Mouse (Mus musculus) heart, adult 11 months (tissue): ENCODE measurements at regions not wholly inside any gene's neighbourhood (a gene's known extent, or its start where the extent isn't known, plus 50 kb on each side); places are given as distances from the start of the nearest gene placed in this dataset.
"Not testable (repeated sequence)": the region's sequence is repeated elsewhere in the genome, so short reads cannot be mapped to it uniquely, and the experiment has no call there.

Source experiments
- DNase-seq: peaks from one replicate; pipeline ENCODE4 v3.0.0; 2022

DNA sequence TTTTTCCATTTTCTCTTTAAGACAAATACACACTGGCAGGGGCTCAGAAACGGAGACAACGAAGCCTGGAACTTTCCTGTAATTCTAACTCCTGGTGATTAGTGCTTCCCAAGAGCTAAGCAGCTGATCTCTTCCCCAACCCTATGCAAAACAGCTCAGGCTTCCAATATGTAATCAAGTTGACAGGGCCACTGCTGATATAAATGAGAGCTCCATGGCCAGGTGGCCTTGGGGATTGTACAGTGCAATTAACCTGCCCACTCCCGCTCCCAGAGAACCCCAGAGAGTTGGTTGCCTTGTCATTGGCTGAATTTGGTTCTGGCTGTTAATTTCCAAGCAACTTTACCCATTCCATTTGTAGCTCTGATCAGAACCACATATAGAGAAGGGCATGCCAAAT is 67.8 kb downstream of the 4933415F23Rik start:
- DNase-seq = no peak

DNA sequence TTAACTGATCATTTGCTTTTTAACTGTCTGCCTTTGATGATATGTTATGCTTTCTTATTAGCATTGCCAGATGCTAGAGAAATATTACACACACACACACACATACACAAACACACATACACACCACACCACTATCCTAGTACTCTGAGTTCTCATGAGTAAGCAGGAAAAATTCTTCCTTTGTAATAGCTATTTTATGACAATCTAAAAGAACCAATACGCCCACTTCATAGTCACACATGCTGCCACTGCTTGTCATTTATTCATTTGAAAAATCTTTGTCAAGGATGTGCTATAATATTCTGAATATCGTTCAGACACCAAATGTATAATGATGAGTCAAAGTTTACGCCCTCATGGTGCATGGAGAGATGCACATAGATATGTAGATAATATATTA is 78.5 kb downstream of the 4933415F23Rik start:
- DNase-seq = no peak

DNA sequence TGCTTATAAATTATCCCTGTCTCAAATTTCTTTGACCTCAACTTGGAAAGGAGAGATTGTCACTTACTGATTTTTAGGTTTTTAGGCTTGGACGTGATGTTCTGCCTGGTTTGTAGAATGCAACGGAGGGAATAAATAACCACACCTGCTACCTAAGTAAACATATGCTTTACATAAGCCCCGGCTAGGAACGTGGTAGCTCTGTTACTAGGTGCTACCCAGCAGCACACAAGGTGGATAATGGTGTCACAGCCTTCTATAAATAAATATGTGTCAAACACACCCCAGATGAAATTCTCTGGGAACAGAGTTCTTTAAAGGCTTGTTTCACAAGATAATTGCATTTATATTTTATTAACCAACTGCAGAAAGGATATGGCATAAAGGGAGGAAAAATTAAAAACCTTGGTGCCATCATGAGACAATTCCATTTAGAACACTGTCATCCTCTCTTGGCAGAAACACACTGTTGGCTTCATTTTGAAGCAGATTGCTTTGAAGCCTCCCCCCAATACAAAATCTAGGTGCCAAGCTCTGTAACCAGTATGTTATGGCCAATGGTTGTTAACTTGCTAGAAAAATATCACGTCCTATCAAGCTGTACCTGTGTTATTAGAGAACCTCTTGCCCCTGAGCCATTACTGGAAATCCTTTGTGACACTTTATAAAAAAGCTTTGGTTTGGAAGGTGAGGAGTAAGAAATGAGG is 94.1 kb downstream of the 4933415F23Rik start:
- no peak for DNase-seq

DNA sequence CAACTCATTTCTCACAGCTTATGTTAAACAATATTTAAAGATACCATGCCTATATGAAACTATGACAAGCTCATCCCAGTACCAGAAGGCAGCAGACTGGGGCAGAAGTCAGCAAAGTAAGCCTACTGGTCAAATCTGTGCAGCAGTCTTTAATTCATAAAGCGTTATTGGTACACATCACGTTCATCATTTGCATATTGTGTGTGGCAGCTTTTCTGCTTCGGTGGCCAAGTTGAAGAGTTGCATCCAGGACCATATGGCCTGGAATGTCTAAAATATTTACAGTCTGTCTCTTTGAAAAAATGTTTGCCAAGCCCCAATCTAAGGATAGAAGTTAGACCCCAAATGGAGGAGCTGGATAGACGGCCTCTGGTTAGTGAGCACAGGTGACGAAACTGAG is 97.2 kb downstream of the 4933415F23Rik start:
- DNase-seq = no peak

DNA sequence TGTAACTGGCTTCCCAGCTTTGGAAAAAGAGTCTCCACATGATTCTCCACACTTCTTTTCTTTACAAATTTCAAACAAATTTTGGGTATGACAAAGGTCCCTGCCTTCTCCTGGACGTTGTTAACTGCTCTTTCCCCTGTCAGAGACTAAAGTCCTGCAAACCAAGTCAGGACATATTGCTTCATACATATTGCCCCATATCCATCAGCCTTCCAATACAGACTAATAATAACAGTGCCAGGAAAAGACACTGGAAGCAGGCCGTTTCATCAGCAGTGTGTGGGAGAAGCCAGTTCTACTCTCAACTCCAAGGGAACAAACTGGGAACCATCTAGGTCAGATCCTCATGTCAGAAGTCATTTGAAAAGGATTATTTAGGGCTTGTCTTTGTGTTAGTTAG is 105.4 kb downstream of the 4933415F23Rik start:
- DNase-seq = no peak

DNA sequence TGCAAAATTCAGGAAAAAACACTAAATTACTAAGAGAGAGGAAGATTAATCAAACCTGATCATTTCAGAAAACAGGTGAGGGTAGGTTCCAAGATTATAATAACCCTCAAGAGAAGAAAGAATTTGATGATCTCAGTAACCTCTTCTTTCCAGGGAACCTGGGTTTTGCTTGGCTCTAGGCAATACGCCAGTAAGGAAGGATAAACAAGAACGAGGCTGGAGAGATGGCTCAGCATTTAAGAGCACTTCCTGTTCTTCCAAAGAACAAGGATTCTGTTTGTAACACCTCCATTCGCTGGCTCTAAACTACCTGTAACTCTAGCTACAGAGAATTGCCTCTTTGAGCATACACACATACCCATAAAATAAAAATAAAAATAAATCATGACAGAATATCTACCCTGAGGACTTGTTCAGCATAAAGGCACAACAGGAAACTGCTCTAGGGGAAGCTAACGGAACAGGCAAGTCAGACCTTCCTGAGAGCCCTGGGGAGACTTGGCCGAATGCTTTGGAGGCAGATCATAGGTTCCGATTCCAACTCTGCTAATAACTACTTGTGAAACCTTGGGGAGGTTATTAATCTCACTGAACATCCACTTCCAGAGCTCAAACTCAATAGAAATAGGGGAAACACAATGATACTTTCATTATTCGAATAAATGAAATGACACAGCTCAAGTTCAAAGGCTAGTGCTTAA is 112.4 kb downstream of the 4933415F23Rik start:
- DNase-seq = no peak

DNA sequence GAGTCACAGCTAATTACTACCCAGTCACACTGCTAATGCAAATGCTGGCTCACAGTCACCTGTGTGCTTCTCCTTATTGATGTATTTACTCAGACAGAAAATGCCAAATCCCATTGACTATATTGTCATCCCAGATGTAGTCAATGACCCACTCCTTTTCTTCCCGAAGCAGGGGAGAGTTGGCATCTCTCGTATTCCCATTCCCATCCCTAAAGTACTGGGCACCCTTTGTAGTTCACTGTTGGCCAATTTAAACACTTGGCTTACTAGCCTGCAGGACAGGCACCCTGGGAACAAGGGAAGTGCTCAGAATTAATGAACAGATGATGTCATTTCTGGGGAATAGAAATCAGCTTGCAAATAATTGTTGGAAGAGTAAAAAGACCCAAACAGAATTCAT is 114.5 kb downstream of the 4933415F23Rik start:
- DNase-seq = no peak

DNA sequence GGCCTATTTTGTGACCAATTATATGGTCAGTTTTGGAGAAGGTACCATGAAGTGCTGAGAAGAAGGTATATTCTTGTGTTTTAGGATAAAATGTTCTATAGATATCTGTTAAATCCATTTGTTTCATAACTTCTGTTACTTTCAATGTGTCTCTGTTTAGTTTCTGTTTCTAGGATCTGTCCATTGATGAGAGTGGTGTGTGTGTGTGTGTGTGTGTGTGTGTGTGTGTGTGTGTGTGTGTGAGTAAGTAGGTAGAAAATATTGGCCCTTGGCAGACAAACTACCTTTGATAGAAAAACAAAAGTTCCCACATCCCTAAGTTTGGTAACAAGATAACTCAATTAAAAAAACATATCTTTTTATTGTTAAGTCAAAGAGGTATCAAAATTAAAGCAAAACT is 117.8 kb downstream of the 4933415F23Rik start:
- DNase-seq = not testable (repeated sequence)

DNA sequence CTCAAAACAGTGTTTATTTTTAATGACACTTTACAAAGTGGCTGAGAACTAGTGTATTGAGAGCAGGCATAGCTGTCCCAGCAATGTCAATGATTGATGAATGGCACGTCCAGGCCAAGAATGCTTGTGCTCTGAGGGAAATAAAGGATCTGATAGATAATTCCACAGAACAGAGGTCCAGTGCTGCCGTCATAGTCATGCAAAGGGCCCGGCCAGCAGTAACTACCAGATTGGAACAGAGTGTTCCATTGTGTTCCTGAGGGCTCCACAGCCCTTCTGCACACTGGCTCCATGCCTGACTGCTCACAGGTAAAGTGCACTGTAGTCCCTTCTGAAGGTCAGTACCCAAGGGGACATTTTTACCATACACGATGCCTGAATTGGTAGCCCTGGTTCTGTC is 127.1 kb downstream of the 4933415F23Rik start:
- DNase-seq = no peak

DNA sequence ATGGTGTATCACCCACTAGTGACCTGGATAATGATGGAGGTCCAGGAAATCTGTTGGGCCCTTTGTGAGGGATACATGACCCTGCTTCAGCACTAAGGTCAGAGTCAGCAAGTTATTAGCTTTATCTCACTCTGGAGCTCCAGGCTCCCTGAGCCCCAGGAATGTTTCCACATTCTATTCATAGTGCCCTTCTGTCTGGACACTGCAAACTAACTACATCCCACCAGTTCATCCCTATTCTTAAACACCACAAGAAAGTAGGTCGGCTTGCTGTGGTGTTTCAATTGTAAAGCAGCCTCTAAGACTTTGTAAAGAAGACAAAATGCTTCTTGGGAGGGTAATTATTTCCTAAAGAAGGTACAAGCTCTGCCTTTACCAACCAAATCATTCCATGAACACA is 138.2 kb upstream of the Rims1 start:
- no peak for DNase-seq

DNA sequence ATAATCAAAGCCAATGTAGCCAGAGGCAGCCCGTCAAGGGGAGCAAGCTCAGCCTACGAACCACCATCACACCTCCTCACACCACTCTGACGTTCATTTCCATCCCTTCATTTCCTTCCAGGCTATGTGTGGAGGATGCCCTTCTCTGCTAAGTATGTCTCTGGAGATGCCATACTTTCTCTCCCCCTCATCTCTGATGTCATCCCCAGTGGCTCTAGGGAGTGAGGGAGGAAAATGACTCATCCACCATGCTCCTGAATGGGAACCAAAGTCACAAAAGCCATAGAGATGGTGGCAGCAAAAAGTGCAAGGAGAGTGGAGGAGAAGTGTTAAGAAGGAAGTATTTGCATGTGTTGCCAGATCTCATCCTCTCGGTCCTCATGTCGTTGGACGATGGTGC is 134.0 kb upstream of the Rims1 start:
- DNase-seq = no peak

DNA sequence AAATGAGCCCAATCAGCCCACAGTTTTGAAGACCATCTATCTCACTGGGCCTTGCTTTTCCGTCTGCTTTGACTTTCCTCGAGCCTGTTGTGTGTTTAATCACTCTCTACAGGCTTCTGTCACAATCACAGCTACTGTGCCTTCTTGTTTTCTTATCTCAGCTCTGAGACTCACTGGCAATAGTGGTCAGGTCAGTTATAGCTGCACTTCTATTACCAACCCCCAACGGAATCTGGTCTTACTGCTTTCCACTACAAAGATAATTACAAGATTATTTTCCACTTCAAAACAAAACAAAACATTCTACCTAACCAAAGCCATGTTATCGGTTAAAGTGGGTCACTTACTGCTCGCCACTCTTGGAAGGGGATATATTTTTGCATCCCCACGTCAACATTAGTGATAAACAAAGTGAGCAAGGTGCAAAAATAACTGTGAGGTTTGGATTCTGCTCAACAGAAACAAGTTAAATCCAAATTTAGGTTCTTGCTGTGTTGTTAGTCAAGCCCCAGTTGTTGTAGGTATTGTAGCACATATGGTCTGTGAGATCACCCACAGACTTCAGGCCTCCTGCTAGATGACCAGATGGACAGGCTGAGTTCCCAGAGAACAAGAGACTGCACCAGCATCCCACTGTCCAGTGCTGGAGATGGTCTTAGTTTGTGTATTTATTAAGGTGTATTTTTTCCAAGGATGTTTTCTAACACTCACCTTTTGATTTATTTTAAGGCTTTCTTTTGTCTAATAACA is 125.5 kb upstream of the Rims1 start:
- DNase-seq = no peak

DNA sequence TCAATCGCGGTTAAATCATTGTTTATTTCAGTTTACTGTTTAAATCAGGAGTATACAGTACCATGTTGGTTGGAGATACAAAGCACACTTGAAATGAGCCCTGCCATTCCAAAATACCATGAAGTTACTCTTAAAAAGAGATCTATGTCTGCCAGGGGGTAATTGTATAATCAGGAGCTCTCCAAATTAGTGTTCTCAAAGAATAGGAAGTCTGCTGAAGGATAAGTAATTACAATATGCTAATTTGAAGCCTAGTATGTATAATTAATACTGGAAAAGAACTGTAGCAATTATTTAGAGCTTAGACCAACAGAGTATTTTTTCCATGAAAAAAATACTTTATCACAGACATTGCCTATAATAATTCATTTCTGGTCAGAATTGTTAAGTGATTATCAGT is 97.2 kb upstream of the Rims1 start:
- DNase-seq = no peak

DNA sequence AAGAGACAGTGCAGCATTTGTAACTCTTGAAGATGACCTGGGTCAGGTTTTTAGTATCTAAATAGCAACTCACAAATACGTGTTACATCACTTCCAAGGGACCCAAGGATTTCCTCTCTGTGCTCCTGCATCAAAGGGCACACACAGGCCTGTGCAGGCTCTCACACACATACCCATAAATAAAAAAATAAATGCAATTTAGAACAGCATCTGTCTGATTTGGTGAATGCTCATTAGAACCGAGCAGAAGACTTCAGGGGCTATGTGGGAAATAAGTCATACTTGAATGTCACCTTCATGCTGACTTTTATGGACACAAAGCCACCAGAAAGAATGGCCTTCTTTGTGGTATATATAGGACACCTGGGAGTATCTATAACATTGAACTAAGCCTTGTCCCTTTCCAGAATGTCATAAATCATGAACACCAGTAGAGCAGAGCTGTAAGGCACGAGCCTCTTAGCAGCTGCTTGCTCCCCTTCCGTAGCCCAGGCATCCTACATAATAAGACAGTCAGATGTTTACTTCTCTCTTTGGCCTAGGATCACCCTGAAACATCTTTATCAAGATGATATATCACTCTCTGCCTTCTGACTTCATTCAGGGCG is 95.3 kb upstream of the Rims1 start:
- DNase-seq = no peak

DNA sequence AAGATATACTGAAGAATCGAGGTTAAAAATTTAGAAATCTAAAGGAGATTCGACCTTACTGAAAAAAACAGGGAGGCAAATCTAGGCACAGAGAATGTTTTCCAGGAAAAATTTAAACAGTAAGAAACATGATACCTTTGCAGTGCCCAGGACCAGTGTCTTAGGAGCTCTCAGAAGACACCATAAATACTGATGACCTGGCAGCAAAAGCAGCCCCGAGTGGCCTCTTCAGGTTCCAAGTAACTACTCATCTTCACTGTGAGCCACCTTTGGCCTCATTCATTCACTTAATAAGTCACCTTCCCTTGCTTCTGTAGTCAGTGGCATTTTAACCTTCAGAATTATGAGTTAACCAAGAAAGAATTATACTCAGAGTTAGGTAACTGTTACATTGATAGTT is 89.3 kb upstream of the Rims1 start:
- DNase-seq = no peak

DNA sequence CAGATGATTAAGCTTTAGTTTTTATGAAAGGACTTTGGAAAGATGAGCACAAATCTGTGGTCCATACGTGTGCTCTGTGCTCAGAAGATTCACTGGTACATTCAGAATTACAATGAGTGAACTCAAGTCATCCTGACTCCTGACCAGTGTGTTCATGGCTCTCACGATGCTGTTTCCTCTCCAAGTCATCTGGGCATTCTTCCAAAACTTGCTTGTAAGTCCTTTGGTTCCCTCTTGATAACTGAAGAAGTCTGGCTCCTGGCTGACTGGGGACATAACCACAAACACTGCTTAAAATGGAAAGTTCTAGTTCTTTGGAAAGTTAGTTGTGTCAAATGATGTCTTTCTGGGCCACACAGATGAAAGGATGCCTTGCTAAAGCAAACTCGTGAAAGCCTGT is 57.2 kb upstream of the Rims1 start:
- peak; percentile 85 for DNase-seq
